Mouse (Mus musculus) adrenal gland, adult 2 months (tissue): ENCODE measurements around the gene Zfp113. TPM values are rescaled to one million over a fixed set of nuclear protein-coding genes. Genes with fewer than 3 reads are reported as not detected.
"Not testable (repeated sequence)": the region's sequence is repeated elsewhere in the genome, so short reads cannot be mapped to it uniquely, and the experiment has no call there.

Experiments used
- DNase-seq: peaks from one replicate; pipeline ENCODE4 v3.0.0; 2021
- microRNA-seq, 2 experiments: library from miRNA; unstranded; fragments of <30 nt; microRNA quantifications; one replicate each; pipeline ENCODE4 v1.2.0; 2021
- polyA plus RNA-seq: library from polyadenylated mRNA; depleted of rRNA; stranded (reverse); fragments of >200 nt; gene quantifications from 2 replicates; pipeline ENCODE4 v1.2.3, GENCODE M21; 2012; rRNA removed
- total RNA-seq, 2 experiments: library from RNA; stranded (reverse); gene quantifications; 2 replicates each; pipeline ENCODE4 v1.2.3; 2021

The Zfp113 gene
- total and polyA plus RNA-seq, 3 experiments = 10.5 to 11.5 (median 11.0) TPM

DNA sequence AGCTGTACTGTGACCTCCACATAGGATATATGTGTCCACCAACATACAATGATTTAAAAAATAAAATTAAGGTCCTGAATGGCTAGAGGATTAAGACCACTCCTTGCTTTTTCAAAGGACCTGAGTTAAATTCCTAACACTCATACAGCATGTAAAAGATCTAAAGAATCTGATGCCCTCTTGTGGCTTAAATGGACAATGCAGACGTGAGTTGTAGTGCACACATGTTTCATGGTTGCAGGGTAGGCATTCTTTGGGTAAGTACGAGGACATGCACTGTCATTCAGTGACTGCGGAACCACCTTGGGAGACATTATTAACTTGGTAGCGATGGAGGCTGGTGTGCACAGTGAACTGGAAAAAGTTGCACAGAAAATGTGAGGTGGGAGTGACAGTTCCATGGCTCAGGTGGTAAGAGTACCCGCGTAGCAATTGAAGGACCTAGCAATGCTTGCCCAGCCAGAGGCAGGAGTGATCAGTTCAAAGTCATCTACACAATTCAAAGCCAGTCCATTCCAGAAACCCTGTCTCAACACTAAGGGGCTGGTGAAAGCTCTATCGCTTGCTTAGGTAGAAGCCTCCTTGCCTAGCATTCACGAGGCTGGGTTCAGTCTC, 17.5 kb downstream of the Zfp113 start:
- peak; percentile 39 for DNase-seq

DNA sequence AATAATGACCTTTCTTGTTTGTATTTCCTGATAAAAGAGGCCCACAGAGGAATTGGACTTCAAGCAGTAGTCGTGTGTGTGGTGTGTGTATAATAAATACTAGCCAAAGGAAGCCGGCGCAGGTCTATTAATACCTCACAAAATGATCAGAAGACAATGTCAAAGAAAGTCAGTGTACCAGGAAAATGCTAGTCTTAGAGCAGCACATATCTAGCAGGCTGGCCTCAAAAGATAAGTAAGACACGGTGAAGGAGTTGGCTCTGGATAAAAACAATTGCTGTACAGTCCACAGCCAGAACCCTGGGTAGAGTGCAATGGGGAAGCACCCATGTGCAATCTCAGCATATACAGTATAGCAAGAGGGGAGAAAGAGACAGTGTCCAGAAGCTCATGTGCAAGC, 18.3 kb downstream of the Zfp113 start:
- DNase-seq = no peak

DNA sequence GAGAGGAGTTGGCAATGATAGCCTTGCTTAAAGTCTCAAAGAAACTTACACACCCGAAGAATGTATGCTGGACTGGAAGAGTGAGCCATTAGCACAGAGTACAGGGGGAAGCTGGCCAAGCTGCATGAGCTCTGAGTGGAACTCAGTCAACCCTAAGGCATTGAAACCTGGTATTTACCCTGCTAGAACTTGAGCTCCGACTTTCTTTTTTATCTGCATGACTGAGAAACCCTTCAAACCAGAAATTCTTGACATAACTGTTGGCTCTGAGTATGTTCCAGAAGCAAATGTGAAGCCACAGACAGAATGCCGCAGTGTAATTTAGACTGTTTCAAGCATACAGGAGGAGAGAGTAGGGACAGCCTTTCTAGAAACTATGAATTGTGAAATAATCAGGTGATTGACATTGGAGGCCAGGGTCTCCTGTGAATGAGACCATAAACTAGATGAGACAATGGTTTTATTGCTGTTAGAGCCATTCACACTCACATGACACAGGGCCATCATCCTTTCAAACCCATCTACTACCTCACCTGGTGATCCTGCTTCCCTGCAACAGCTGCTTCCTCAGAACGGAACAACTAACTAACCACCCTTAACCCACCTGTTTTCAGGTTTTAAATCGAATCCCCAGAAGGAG, 23.0 kb downstream of the Zfp113 start:
- no peak for DNase-seq

DNA sequence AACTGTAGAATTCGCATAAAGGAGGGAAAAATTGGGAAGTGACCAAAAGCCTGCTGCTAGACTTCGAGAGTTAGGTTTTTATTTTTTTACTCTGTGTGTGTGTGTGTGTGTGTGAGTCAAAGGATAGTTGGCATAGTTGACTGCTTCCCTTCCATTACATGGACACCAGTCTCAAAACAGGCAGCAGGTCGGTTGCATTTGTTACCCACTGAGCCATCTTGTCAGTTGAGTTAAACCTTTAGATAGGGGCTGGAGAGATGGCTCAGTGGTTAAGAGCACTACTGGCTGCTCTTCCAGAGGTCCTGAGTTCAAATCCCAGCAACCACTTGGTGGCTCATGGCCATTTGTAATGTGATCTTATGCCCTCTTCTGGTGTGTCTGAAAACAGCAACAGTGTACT, 37.5 kb downstream of the Zfp113 start:
- DNase-seq = no peak

DNA sequence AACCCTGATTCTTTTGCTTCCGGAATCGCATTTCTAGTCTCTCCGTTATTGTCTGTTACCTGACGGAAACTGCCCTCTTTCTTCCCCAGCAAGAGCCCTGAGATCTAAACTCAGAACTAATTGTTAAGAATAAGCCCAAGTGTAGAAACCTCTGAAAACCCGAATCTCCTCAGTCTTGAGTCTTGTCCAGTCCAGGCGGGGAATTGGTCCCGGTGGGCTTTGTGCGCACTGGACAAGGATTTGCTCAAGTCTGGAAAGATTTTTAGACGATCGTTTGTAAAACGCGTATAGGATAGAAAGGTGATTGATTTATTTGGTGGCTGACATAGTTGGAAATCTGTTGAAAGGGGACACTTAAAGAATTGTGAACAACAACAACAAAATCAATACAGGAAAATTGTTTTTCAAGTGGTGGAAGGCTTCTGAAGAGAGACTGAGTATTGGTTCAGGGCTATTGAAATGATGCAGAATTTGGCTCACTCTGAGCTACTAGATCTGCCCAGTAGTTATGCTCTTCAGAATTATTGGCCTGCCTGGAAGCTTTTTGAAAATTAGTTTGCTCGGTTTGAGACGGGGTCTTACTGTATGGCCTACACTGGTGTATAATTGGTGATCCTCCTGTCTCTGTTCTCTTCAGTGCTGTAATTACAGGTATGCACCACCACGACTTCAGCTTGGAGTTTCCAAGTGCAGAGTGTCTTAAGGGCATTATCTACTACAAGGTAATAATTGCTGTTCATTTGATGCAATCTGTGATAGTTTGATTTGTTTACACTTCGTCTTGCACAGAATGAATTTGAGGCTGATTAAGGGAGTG, 38.1 kb downstream of the Zfp113 start:
- peak; percentile 15 for DNase-seq

DNA sequence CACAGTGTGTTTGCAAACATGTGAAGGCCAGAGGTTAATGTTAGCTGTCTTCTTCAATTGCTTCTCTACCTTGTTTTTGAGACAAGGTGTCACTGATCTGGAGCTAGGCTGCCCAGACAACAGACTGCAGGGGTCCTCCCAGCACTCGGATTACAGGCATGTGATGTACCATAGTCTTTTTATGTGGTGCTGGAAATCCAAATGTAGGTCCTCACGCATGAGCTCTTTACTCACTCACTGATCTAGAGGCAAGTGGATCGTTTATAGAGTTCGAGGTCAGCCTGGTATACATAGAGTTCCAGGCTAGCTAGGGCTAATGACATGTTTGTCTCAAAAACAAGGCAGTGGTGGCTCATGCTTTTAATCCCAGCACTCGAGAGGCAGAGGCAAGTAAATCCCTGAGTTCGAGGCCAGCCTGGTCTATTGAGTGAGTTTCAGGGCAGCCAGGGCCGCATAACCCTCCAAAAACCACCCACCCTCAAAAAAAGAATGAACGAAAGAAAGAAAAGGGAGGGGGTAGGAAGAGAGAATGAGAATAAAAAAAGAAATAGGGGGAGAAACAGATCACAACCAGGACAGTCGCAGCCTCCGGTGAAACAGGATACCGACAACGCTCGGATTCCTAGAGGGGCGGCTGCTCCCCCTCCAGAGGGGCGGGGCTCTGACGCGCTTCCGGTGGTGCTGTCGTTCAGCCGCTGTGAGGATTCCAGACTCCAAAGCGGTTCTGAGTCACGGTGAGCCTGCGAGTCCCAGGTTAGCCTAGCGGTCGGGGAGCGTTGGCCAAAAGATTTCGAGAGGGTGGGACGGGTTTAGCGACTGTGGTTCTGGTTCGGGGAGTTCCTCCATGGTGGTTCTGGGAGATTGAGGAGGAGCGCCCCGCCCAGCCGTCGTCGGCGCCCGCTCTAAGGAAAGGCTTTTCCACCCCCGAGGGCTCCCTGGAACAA, 39.0 kb downstream of the Zfp113 start, which contains the start of gene Zscan21:
Zscan21 (plus strand) TSS at position 649 of the 944 bp plus-strand sequence.
- DNase-seq = peak; percentile 95

DNA sequence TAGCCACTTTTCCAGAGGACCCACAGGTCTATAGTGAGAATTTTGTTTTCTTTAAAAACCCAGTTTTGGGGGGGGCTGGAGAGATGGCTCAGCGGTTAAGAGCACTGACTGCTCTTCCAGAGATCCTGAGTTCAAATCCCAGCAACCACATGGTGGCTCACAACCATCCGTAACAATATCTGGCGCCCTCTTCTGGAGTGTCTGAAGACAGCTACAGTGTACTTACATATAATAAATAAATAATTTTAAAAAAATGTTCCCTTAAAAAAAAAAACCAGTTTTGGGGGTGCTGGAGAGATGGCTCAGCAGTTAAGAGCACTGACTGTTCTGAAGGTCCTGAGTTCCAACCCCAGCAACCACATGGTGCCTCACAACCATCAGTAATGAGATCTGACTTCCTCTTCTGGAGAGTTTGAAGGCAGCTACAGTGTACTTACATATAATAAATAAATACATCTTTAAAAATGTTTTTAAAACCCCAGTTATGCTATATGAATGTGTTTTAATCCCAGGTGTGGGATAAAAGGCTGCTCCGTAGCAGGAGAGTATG, 45.6 kb downstream of the Zfp113 start:
- DNase-seq = not testable (repeated sequence)

DNA sequence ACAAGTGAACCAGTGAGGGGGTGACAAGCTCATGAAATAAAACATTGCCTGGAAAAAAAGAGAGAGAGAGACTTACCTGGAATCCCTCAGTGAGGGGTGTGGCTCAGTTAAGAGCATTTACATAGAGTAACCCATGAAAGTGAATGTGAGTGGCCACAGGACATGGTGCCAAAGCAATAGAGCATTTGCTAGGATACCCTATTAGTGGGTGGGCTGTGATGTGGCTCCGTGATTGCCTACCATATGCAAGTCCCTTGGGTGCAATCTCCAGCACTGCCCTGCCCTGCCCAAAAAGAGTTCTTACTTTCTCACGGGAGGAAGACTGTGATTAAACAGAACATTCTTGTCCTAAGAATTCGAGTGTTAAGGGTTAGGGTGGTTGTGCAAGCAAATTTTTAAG, 48.4 kb downstream of the Zfp113 start:
- no peak for DNase-seq

DNA sequence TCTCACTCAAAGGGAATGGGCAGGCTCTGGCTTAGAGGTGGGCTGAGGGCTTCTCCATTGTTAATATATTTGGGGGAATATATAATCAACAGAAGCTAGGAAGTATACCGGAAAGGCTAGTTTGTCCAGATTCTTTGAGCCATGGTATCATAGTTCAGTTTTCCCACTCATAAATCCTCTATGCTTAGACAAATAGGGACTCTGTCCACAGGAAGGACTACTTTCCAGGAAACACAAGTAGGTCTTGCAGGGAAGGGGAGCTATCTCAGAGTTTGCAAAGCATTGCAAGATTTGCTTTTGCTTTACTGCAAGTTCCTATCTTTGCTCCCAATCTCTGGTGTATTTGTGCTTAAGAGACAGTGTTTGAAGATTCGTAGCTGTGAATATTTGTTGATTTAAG, 50.6 kb downstream of the Zfp113 start:
- DNase-seq = no peak

DNA sequence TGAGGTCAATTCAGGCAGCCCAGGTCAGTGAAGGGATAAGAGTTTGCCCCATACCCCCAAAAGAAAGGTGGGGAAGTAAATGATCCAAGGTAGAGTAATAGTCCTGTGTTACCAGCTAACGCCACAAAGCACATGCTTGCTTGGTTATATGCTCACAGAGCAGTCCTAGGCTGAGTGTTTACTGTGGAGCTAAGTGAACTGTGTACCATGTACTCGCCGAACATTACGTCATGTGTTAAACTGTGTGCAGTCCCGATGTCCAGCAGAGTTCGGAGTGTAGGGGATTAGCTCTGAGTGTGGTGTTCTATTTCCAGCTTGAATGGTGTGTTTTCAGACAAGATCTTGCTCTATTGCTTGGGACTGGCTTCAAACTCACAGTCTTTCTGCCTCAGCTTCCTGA, 61.1 kb downstream of the Zfp113 start:
- DNase-seq = no peak

DNA sequence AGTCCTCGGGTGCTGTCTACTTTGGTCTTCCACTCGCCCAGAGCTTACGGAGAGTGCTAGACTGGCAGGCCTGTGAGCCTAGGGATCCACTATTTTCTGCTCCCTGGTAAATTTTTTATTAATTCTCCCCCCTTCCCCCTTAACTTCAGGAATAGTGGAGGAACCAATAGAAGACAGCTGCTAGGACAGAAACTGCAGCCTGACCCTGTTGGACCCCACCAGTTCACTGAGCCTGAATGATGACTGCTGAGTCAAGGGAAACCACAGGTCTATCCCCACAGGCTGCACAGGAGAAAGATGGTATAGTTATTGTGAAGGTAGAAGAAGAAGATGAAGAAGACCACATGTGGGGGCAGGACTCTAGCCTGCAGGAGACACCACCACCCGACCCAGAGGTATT, 62.8 kb downstream of the Zfp113 start:
- no peak for DNase-seq

DNA sequence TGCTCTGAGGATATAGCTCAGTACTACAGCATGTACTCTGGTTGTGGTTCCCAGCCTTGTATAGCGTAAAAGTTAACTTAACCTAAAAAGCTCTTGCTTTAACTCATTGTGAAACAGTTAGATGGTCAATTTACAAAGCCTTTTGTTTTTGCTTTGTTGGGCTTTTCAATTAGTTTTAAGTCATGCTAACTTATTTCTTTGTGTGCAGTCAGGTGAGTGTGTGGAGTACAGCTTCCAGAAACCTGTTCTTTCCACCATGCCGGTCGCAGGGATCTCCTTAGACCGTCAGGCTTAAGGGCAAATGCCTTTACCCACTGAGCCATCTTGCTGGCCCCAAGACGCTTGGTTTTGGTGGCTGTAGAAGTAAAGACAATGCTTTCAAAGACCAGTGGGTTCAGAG, 64.8 kb downstream of the Zfp113 start:
- DNase-seq = no peak

DNA sequence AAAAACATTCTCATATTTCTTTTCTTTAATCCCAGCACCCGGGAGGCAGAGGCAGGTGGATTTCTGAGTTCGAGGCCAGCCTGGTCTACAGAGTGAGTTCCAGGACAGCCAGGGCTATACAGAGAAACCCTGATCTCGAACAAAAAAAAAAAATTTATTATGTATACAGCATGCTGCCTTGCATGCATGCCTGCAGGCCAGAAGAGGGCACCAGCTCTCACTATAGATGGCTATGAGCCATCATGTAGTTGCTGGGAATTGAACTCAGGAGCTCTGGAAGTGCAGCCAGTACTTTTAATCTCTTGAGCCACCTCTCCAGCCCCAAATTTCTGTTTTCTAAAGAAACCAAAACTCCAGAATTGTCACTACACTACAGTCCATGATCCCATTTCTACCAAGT, 65.3 kb downstream of the Zfp113 start:
- no peak for DNase-seq

Small RNA genes lying within 50 kb of the gene (microRNA-seq; reads per million reads assigned to microRNA genes)
- gene Mir106b (754 to 950 reads per million in 2 experiments), gene Mir25 (220 to 244 reads per million in 2 experiments), gene Mir93 (2,301 to 2,408 reads per million in 2 experiments)

Other genes with a start within 250 kb of the Zfp113 start
- under 1 TPM in 1 of 2 experiments, not detected in 1; 0.58 TPM for gene Cyp3a13, start 234.1 kb downstream of the Zfp113 start, total RNA-seq
- gene Cyp3a13, start 234.1 kb downstream of the Zfp113 start, polyA plus RNA-seq = not detected in 2 replicates
- under 1 TPM; 0.06 to 0.38 TPM for gene Gjc3, start 192.6 kb downstream of the Zfp113 start, total RNA-seq
- 0.03 and 0.19 TPM in 2 replicates for gene Gjc3, start 192.6 kb downstream of the Zfp113 start, polyA plus RNA-seq
- gene Azgp1, start 174.2 kb downstream of the Zfp113 start, total RNA-seq = 1 to 10 TPM in 1 of 2 experiments, under 1 TPM in 1; 0.83 to 4.2 TPM
- gene Azgp1, start 174.2 kb downstream of the Zfp113 start, polyA plus RNA-seq = 0.18 and 0.72 TPM in 2 replicates
- gene Smok3a, start 134.5 kb downstream of the Zfp113 start, total RNA-seq = not detected
- not detected in 2 replicates for gene Smok3a, start 134.5 kb downstream of the Zfp113 start, polyA plus RNA-seq
- gene Smok3b, start 134.3 kb downstream of the Zfp113 start, total RNA-seq = not detected
- not detected in 2 replicates for gene Smok3b, start 134.3 kb downstream of the Zfp113 start, polyA plus RNA-seq
- not detected for gene Smok3c, start 102.5 kb downstream of the Zfp113 start, total RNA-seq
- not detected in 2 replicates for gene Smok3c, start 102.5 kb downstream of the Zfp113 start, polyA plus RNA-seq
- 10 to 100 TPM; 33.9 to 40.2 TPM for gene Zkscan1, start 70.7 kb downstream of the Zfp113 start, total RNA-seq
- 2.7 and 3.4 TPM in 2 replicates for gene Zkscan1, start 70.7 kb downstream of the Zfp113 start, polyA plus RNA-seq
- 10 to 100 TPM; 14.8 to 16.7 TPM for gene Zscan21, start 38.8 kb downstream of the Zfp113 start, total RNA-seq
- 4.0 and 5.3 TPM in 2 replicates for gene Zscan21, start 38.8 kb downstream of the Zfp113 start, polyA plus RNA-seq
- gene Cops6, start 5.3 kb upstream of the Zfp113 start, total RNA-seq = 100 to 1,000 TPM; 132 to 160 TPM
- gene Cops6, start 5.3 kb upstream of the Zfp113 start, polyA plus RNA-seq = 44.6 and 49.2 TPM in 2 replicates
- 10 to 100 TPM; 19.4 to 20.1 TPM for gene Ap4m1, start 16.3 kb upstream of the Zfp113 start, total RNA-seq
- 24.9 and 27.7 TPM in 2 replicates for gene Ap4m1, start 16.3 kb upstream of the Zfp113 start, polyA plus RNA-seq
- gene Mcm7, start 16.7 kb upstream of the Zfp113 start, total RNA-seq = 10 to 100 TPM; 22.8 to 23.1 TPM
- 17.9 and 21.6 TPM in 2 replicates for gene Mcm7, start 16.7 kb upstream of the Zfp113 start, polyA plus RNA-seq
- gene Taf6, start 31.7 kb upstream of the Zfp113 start, total RNA-seq = 10 to 100 TPM; 41.7 to 44.7 TPM
- gene Taf6, start 31.7 kb upstream of the Zfp113 start, polyA plus RNA-seq = 63.3 and 72.2 TPM in 2 replicates
- 10 to 100 TPM; 18.1 to 28.7 TPM for gene Cnpy4, start 31.7 kb upstream of the Zfp113 start, total RNA-seq
- 0.68 and 1.1 TPM in 2 replicates for gene Cnpy4, start 31.7 kb upstream of the Zfp113 start, polyA plus RNA-seq
- gene Mblac1, start 38.6 kb upstream of the Zfp113 start, total RNA-seq = 10 to 100 TPM in 1 of 2 experiments, 1 to 10 TPM in 1; 5.0 to 11.9 TPM
- gene Mblac1, start 38.6 kb upstream of the Zfp113 start, polyA plus RNA-seq = 9.6 and 11.1 TPM in 2 replicates
- gene Nxpe5, start 70.2 kb upstream of the Zfp113 start, total RNA-seq = under 1 TPM; 0.29 to 0.66 TPM
- gene Nxpe5, start 70.2 kb upstream of the Zfp113 start, polyA plus RNA-seq = 0.17 and 0.20 TPM in 2 replicates
- 10 to 100 TPM; 72.3 to 99.9 TPM for gene Lamtor4, start 99.7 kb upstream of the Zfp113 start, total RNA-seq
- gene Lamtor4, start 99.7 kb upstream of the Zfp113 start, polyA plus RNA-seq = 184 and 189 TPM in 2 replicates
- gene BC037034, start 108.3 kb upstream of the Zfp113 start, total RNA-seq = 10 to 100 TPM; 24.3 to 28.4 TPM
- 93.4 and 115 TPM in 2 replicates for gene BC037034, start 108.3 kb upstream of the Zfp113 start, polyA plus RNA-seq
- under 1 TPM; 0.12 to 0.28 TPM for gene Gal3st4, start 117.1 kb upstream of the Zfp113 start, total RNA-seq
- gene Gal3st4, start 117.1 kb upstream of the Zfp113 start, polyA plus RNA-seq = 0.07 TPM in 2 replicates
- gene Gm43720, start 124.2 kb upstream of the Zfp113 start, total RNA-seq = not detected
- gene Gm43720, start 124.2 kb upstream of the Zfp113 start, polyA plus RNA-seq = not detected in 2 replicates
- under 1 TPM; 0.35 to 0.63 TPM for gene Gpc2, start 124.3 kb upstream of the Zfp113 start, total RNA-seq
- 2.3 and 3.1 TPM in 2 replicates for gene Gpc2, start 124.3 kb upstream of the Zfp113 start, polyA plus RNA-seq
- gene Stag3, start 124.5 kb upstream of the Zfp113 start, total RNA-seq = under 1 TPM in 1 of 2 experiments, not detected in 1; 0.06 TPM
- 0.68 TPM in 1 of 2 replicates, not detected in the other for gene Stag3, start 124.5 kb upstream of the Zfp113 start, polyA plus RNA-seq
- gene Pvrig, start 186.2 kb upstream of the Zfp113 start, total RNA-seq = under 1 TPM in 1 of 2 experiments, not detected in 1; 0.55 TPM
- gene Pvrig, start 186.2 kb upstream of the Zfp113 start, polyA plus RNA-seq = 0.09 and 0.10 TPM in 2 replicates